Mouse (Mus musculus) forebrain, embryonic 16.5 days (tissue): ENCODE measurements around the gene Ephb1. TPM values are rescaled to one million over a fixed set of nuclear protein-coding genes. Genes with fewer than 3 reads are reported as not detected.

ENCODE experiments used
- ATAC-seq: fragments of 200-750 bp; cut with Nextera tagmentation; 2 replicates; pipeline ENCODE4 v1.8.0; 2017; ENCODE audit warnings: mild to moderate bottlenecking, moderate library complexity
- H3K27ac ChIP-seq: fragments of 300-500 bp; sonication (generic); 2 replicates; pipeline ENCODE4 v1.5.1; 2014; ENCODE audit warnings: low read length, control low read depth
- H3K27me3 ChIP-seq: fragments of 300-500 bp; sonication (generic); replicated peaks from 2 replicates; pipeline ENCODE4 v1.6.1; 2014; ENCODE audit warnings: low read length; ENCODE audit not compliant: control insufficient read depth, insufficient read depth
- H3K36me3 ChIP-seq: fragments of 300-500 bp; sonication (generic); 2 replicates; pipeline ENCODE4 v1.6.1; 2014; ENCODE audit not compliant: control insufficient read depth, insufficient read depth
- H3K4me1 ChIP-seq: fragments of 300-500 bp; sonication (generic); replicated peaks from 2 replicates; pipeline ENCODE4 v1.6.1; 2014; ENCODE audit warnings: low read length; ENCODE audit not compliant: control insufficient read depth, insufficient read depth
- H3K4me2 ChIP-seq: fragments of 300-500 bp; sonication (generic); 2 replicates; pipeline ENCODE4 v1.6.1; 2014; ENCODE audit warnings: mild to moderate bottlenecking, low read length, control low read depth
- H3K4me3 ChIP-seq: fragments of 300-500 bp; sonication (generic); replicated peaks from 2 replicates; pipeline ENCODE4 v1.5.1; 2014; ENCODE audit warnings: mild to moderate bottlenecking, low read length, control low read depth
- H3K9ac ChIP-seq: fragments of 300-500 bp; sonication (generic); replicated peaks from 2 replicates; pipeline ENCODE4 v1.6.1; 2014; ENCODE audit warnings: low read depth, low read length, control low read depth
- H3K9me3 ChIP-seq: fragments of 300-500 bp; sonication (generic); 2 replicates; pipeline ENCODE4 v1.6.1; 2016; ENCODE audit warnings: low read length; ENCODE audit not compliant: control insufficient read depth
- WGBS: fragments of 180-500 bp; shearing (Covaris S2); extraction: QIAGEN DNeasy Blood & Tissue Kit; methylation state at CpG from one replicate; pipeline ENCODE4 v1.1.7; 2014; 5-methylcytosine and 5-hydroxymethylcytosine counted together
- polyA plus RNA-seq: library from polyadenylated mRNA; unstranded; fragments of >200 nt; fragmentation: Nextera tagmentation; extraction: Ambion mirVana; gene quantifications from 2 replicates; pipeline ENCODE4 v1.2.1, GENCODE M21; 2015

Ephb1 gene
- polyA plus RNA-seq, 1 experiment from 2014 or later = 48.8 TPM

GRCm38 (mm10) chr9:102085477-102085876 is 269.0 kb downstream of the Ephb1 start:
- Histone ChIP-seq H3K9ac (no peak overlapping the region), H3K36me3 (no peaks in the 10 kb centered on the region), H3K27ac (no peak overlapping the region), H3K4me3 (no peak overlapping the region), H3K27me3 (no peaks in the 10 kb centered on the region), H3K4me1 (peaks cover 9% of the 10 kb centered on the region; the same call in 1 of the 2 replicates), H3K4me2 (no peak overlapping the region), H3K9me3 (no peaks in the 10 kb centered on the region)
- no peak for ATAC-seq
- WGBS = 91% methylated on average over 9 of the region's 9 CpGs

- Histone ChIP-seq H3K4me3 (no peak overlapping the region), H3K4me1 (peaks cover 12% of the 10 kb centered on the region), H3K9me3 (no peaks in the 10 kb centered on the region), H3K9ac (no peak overlapping the region), H3K36me3 (no peaks in the 10 kb centered on the region), H3K27me3 (no peaks in the 10 kb centered on the region), H3K4me2 (no peak overlapping the region), H3K27ac (no peak overlapping the region)
- 88% methylated on average over 5 of the region's 5 CpGs for WGBS
- ATAC-seq = no peak
These were observed 273.6 kb downstream of the Ephb1 start for GRCm38 (mm10) chr9:102080934-102081333.

DNA sequence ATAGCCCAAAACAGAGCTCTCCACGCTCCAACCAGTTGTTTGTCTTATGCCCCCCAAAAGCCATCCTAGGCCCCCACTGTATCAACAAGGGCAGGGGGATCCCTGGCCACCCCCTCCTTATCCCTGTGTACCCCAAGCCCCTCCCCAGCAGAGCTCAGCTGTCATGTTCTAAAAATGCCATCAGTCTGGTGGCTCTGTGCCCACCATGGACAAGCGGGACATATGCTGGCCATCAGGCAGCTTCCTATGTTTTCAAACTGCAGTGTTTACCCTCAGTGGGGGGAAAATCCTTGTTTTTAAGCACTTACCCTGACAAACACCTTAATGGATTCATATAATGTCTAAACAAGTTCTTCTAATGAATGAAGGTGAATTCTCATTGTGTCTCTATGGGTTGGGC is 275.3 kb downstream of the Ephb1 start:
- Histone ChIP-seq H3K9ac (no peak overlapping the region), H3K4me3 (no peak overlapping the region), H3K27ac (no peak overlapping the region), H3K4me1 (peaks cover 15% of the 10 kb centered on the region), H3K27me3 (no peaks in the 10 kb centered on the region), H3K4me2 (no peak overlapping the region), H3K36me3 (no peaks in the 10 kb centered on the region), H3K9me3 (no peaks in the 10 kb centered on the region)
- ATAC-seq = no peak
- 74% methylated on average over 2 of the region's 2 CpGs for WGBS

DNA sequence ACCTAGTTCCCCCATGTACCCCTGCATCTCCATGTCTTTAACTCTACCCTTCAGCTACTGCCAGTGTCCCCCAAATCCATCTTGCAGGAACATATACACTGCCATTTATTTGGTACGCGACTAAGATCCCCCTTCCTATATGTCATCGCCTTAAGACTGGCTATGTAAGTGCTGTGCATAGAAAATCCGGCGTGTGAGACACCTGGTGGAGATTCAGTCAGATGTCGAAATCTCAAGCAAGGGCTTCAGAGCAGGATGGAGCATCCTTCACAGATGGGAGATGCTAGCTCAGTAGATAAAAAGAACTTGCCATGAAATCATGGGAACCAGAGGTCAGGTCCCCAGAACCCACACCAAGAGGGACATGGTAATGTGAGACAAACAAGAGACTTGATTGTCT is 276.3 kb downstream of the Ephb1 start:
- WGBS = 88% methylated on average over 6 of the region's 6 CpGs
- no peak for ATAC-seq
- Histone ChIP-seq H3K36me3 (no peaks in the 10 kb centered on the region), H3K4me1 (peaks cover 12% of the 10 kb centered on the region), H3K9ac (no peak overlapping the region), H3K4me2 (no peak overlapping the region), H3K4me3 (no peak overlapping the region), H3K9me3 (no peaks in the 10 kb centered on the region), H3K27me3 (no peaks in the 10 kb centered on the region), H3K27ac (no peak overlapping the region)

GRCm38 (mm10) chr9:102075539-102075938 is 279.0 kb downstream of the Ephb1 start:
- 35% methylated on average over 4 of the region's 4 CpGs for WGBS
- Histone ChIP-seq H3K4me2 (no peak overlapping the region), H3K27me3 (no peaks in the 10 kb centered on the region), H3K9me3 (no peaks in the 10 kb centered on the region), H3K9ac (no peak overlapping the region), H3K4me1 (peaks cover 14% of the 10 kb centered on the region), H3K36me3 (no peaks in the 10 kb centered on the region), H3K4me3 (no peak overlapping the region), H3K27ac (no peak overlapping the region)
- peak; percentile 61; the same call in 1 of the 2 replicates for ATAC-seq

GRCm38 (mm10) chr9:102073404-102073803 is 281.1 kb downstream of the Ephb1 start:
- H3K4me2 ChIP-seq = no peak overlapping the region
- H3K9ac ChIP-seq = no peak overlapping the region
- no peak for ATAC-seq
- no peaks in the 10 kb centered on the region for H3K27me3 ChIP-seq
- H3K9me3 ChIP-seq = no peaks in the 10 kb centered on the region
- H3K4me1 ChIP-seq = peaks cover 19% of the 10 kb centered on the region
- H3K36me3 ChIP-seq = no peaks in the 10 kb centered on the region
- no peak overlapping the region for H3K27ac ChIP-seq
- no peak overlapping the region for H3K4me3 ChIP-seq
- 91% methylated on average over 5 of the region's 5 CpGs for WGBS

- H3K9me3 ChIP-seq = no peaks in the 10 kb centered on the region
- peaks cover 11% of the 10 kb centered on the region for H3K4me1 ChIP-seq
- no peak overlapping the region for H3K4me3 ChIP-seq
- H3K4me2 ChIP-seq = no peak overlapping the region
- no peak for ATAC-seq
- H3K9ac ChIP-seq = no peak overlapping the region
- no peaks in the 10 kb centered on the region for H3K36me3 ChIP-seq
- no peaks in the 10 kb centered on the region for H3K27me3 ChIP-seq
- no peak overlapping the region for H3K27ac ChIP-seq
- 49% methylated on average over 3 of the region's 3 CpGs for WGBS
These were observed 285.2 kb downstream of the Ephb1 start for GRCm38 (mm10) chr9:102069151-102069882.

- H3K27ac ChIP-seq = no peak overlapping the region
- WGBS = 82% methylated on average over 10 of the region's 10 CpGs
- no peak overlapping the region for H3K9ac ChIP-seq
- H3K27me3 ChIP-seq = no peaks in the 10 kb centered on the region
- ATAC-seq = no peak
- H3K4me2 ChIP-seq = no peak overlapping the region
- H3K36me3 ChIP-seq = no peaks in the 10 kb centered on the region
- no peak overlapping the region for H3K4me3 ChIP-seq
- H3K9me3 ChIP-seq = no peaks in the 10 kb centered on the region
- H3K4me1 ChIP-seq = peaks cover 11% of the 10 kb centered on the region
These were observed 287.9 kb downstream of the Ephb1 start for GRCm38 (mm10) chr9:102066601-102067000.

GRCm38 (mm10) chr9:102045886-102046285 is 308.6 kb downstream of the Ephb1 start:
- peak; percentile 86 for ATAC-seq
- no peaks in the 10 kb centered on the region for H3K9me3 ChIP-seq
- H3K27ac ChIP-seq = peak overlapping the region; percentile 13; the same call in 1 of the 2 replicates
- H3K36me3 ChIP-seq = no peaks in the 10 kb centered on the region
- peaks cover 15% of the 10 kb centered on the region for H3K4me1 ChIP-seq
- H3K4me2 ChIP-seq = no peak overlapping the region
- 6% methylated on average over 2 of the region's 2 CpGs for WGBS
- H3K27me3 ChIP-seq = no peaks in the 10 kb centered on the region
- H3K4me3 ChIP-seq = no peak overlapping the region
- H3K9ac ChIP-seq = no peak overlapping the region
